Mouse (Mus musculus): ENCODE data around the gene Nras. TPM values are rescaled to one million over a fixed set of nuclear protein-coding genes. Genes with fewer than 3 reads are reported as not detected.
A peak's percentile ranks its signal among the peaks of the same experiment; 100 is the strongest.

Nras gene
- total RNA-seq, 1 experiment from 2014 or later = 88.9 TPM

- no peak for ATAC-seq (replicated peaks; ENCODE audit: insufficient number of reproducible peaks, low FRiP score, low TSS enrichment, poor library complexity, severe bottlenecking)
These were observed 24.7 kb downstream of the Nras start for GRCm38 (mm10) chr3:103082761-103083160.

DNA sequence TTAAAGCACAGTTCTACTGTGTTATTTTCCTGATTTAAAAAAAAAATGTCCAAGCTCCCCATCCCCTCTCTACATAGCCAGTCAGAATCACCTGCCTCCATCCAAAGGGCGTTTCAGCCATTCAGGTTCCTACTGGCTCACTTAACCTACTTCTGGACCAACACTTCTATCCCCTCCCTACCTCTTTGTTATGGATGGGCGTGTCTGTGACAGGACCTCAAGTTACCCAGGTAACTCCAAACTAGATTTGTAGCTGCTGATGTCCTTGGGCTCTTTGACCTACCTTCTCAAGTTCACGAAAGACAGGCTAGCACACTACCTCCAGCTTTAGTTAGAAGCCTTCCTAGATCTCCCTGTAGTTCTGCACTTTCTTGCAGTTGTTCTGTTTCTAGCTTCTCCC is 27.9 kb downstream of the Nras start:
- ATAC-seq (replicated peaks; ENCODE audit: insufficient number of reproducible peaks, low FRiP score, low TSS enrichment, poor library complexity, severe bottlenecking) = no peak

GRCm38 (mm10) chr3:103091753-103092152 is 33.7 kb downstream of the Nras start:
- ATAC-seq (replicated peaks; ENCODE audit: insufficient number of reproducible peaks, low FRiP score, low TSS enrichment, poor library complexity, severe bottlenecking) = no peak

DNA sequence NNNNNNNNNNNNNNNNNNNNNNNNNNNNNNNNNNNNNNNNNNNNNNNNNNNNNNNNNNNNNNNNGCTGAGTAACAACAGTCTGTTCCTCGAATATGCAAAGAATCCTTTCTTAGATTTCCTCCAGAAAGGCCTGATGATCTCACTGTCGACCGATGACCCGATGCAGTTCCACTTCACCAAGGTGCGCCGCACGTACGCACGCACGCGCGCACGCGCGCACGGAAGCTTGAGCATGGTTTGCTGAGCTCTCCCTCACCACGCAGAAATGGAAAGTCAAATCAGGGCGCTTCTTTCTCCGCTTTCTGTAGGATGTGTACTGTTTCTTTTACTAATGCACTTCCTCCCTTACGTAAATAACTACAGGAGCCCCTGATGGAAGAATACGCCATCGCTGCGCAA is 40.6 kb downstream of the Nras start:
- no peak for ATAC-seq (replicated peaks; ENCODE audit: insufficient number of reproducible peaks, low FRiP score, low TSS enrichment, poor library complexity, severe bottlenecking)

GRCm38 (mm10) chr3:103099667-103100066 is 41.6 kb downstream of the Nras start:
- ATAC-seq (replicated peaks; ENCODE audit: insufficient number of reproducible peaks, low FRiP score, low TSS enrichment, poor library complexity, severe bottlenecking) = no peak

DNA sequence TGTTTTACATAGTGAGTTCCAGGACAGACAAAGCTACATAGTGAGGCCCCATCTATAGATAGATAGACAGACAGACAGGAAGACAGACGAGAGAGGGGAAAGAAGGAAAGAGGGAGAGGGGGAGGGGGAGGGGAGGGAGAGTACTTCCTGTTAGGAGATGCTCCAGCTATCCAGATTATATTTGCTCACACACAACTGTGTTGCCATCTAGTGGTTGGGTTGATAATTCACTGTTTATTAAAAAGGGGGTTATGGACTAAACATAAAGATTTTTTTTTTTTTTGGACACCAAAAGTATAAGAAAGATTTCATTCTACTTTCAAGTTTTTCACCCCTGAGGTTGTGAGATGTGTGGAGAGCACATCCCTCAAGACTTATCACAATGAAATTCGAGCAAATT is 42.6 kb downstream of the Nras start:
- no peak for ATAC-seq (replicated peaks; ENCODE audit: insufficient number of reproducible peaks, low FRiP score, low TSS enrichment, poor library complexity, severe bottlenecking)

GRCm38 (mm10) chr3:103101194-103101593 is 43.1 kb downstream of the Nras start:
- no peak for ATAC-seq (replicated peaks; ENCODE audit: insufficient number of reproducible peaks, low FRiP score, low TSS enrichment, poor library complexity, severe bottlenecking)

- no peak for ATAC-seq (replicated peaks; ENCODE audit: insufficient number of reproducible peaks, low FRiP score, low TSS enrichment, poor library complexity, severe bottlenecking)
These were observed 43.8 kb downstream of the Nras start for GRCm38 (mm10) chr3:103101909-103102308.

- peak; percentile 95 for ATAC-seq (replicated peaks; ENCODE audit: insufficient number of reproducible peaks, low FRiP score, low TSS enrichment, poor library complexity, severe bottlenecking)
These were observed 44.6 kb downstream of the Nras start, which contains the start of gene Dennd2c for GRCm38 (mm10) chr3:103102454-103103390. Dennd2c (plus strand) TSS chr3:103102604.

DNA sequence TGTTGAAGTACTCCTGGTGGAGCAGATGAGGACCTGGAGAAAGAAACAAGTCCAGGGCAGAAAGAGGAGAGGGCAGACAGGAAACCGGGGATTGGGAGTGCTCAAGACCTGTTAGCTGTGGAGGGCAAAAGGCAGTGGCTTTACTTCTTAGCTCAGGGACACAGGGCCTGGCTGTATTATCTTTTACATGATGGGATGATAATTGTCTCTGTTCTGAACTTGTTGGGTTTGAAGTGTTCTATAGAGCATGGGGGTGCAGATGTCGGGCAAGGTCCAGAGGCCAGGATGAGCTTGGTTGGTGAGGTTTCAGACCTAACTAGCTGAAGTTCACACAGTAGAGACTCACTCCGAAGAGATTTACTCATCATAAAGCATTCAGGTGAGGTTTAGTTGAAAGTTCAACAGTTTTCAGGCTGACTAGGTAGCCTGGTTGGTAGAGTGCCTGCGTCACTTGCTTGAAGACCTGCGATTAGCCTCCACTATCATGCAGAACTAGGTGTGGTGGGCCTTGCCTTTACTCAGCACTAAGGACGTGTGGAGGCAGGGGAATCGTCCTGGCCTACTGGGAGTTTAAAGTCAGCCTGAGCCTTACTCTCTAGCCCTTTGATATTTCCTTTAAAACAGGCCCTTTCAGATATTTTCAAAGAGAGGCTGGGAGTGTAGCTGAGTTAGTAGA is 49.6 kb downstream of the Nras start:
- ATAC-seq (replicated peaks; ENCODE audit: insufficient number of reproducible peaks, low FRiP score, low TSS enrichment, poor library complexity, severe bottlenecking) = no peak

DNA sequence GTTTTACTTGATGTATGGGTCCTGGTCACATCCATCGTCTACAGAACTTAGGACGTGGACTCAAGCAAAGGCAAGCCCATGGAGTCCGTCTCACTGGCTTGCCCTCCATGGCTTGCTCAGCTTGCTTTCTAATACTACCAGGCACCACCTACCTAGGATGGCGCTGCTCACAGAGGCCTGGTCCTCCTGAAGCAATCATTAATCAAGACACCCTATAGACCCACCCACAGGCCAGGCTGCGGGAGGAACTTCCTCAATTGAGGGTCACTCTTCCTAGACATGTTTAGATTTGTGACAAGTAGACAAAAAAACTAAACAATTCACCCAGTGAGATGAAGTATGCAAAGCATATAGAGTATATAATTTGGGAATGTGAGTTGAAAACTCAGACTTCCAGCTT is 54.1 kb downstream of the Nras start:
- ATAC-seq (replicated peaks; ENCODE audit: insufficient number of reproducible peaks, low FRiP score, low TSS enrichment, poor library complexity, severe bottlenecking) = peak; percentile 53; the same call in 1 of the 2 replicates

Other genes starting within 250 kb of the Nras start
- gene Sycp1, start 122.2 kb upstream of the Nras start, total RNA-seq (2017) = not detected in 3 replicates
- gene Nr1h5, start 94.2 kb upstream of the Nras start, total RNA-seq (2017) = not detected in 3 replicates
- 40.9 to 131 TPM (median 46.6 TPM) in 3 replicates for gene Sike1, start 62.6 kb upstream of the Nras start, total RNA-seq (2017)
- 828 to 853 TPM (median 834 TPM) in 3 replicates for gene Csde1, start 37.9 kb upstream of the Nras start, total RNA-seq (2017)
- gene Ampd1, start 15.7 kb downstream of the Nras start, total RNA-seq (2017) = not detected in 3 replicates
- 2.6 to 3.3 TPM (median 3.2 TPM) in 3 replicates for gene Dennd2c, start 44.3 kb downstream of the Nras start, total RNA-seq (2017)
- 79.0 to 122 TPM (median 93.2 TPM) in 3 replicates for gene Bcas2, start 113.4 kb downstream of the Nras start, total RNA-seq (2017)
- gene Trim33, start 221.0 kb downstream of the Nras start, total RNA-seq (2017) = 64.4 to 86.5 TPM (median 75.6 TPM) in 3 replicates

Measured in monocyte, adult 5-6 weeks (primary cell).